Mouse (Mus musculus): ENCODE measurements at regions not wholly inside any gene's neighbourhood (a gene's known extent, or its start where the extent isn't known, plus 50 kb on each side); places are given as distances from the start of the nearest gene placed in this dataset.

DNA sequence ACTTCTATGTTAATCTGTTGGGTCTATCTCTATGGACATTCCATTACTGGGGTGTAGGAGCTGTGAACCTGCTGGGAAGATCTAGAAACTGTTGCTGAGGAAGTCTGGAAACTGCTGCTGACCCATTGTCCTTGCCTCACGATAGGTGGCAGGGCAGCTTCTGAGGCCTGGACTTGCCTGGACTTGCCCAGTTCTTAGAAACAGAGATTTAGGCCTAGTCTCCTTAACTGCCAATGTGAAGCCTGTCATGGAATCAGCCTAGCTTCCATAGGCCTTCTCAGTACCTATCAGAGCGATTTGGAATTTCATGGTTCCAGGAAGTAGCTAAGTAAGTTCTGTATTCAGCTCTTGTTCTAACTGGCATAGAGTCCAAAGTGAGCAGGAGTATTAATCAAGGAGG, 151.9 kb upstream of the Tgfbr2 start:
- DNase-seq (ENCODE audit: low read depth): no peak
- TF ChIP-seq POLR2A (IDR thresholded peaks at IDR 0.05; ENCODE audit: borderline replicate concordance, extremely low read depth, insufficient read depth, insufficient read length, poor library complexity, severe bottlenecking): no peak
- TF ChIP-seq CTCF (IDR thresholded peaks at IDR 0.05; ENCODE audit: borderline replicate concordance, extremely low read depth, insufficient read depth, insufficient read length): no peak

DNA sequence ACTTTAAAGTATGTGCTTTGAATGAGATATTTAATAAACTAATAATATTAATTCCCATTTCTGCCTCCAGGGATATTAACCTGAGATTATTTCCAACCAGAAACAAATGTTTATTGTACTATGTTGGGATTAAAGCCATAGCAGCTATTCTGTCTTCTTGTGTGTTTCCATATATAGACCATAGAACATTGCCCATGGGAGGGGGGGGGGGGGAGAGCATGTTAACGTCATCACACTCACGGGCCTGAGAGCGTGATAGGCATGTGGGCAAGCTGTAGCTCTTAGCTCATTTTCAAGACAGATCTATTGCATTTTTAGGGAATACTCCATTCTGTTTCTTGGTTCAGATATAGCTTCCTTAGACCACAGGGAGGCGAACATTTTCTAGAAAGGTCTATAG, 149.8 kb upstream of the Tgfbr2 start:
- DNase-seq (ENCODE audit: low read depth): no peak

DNA sequence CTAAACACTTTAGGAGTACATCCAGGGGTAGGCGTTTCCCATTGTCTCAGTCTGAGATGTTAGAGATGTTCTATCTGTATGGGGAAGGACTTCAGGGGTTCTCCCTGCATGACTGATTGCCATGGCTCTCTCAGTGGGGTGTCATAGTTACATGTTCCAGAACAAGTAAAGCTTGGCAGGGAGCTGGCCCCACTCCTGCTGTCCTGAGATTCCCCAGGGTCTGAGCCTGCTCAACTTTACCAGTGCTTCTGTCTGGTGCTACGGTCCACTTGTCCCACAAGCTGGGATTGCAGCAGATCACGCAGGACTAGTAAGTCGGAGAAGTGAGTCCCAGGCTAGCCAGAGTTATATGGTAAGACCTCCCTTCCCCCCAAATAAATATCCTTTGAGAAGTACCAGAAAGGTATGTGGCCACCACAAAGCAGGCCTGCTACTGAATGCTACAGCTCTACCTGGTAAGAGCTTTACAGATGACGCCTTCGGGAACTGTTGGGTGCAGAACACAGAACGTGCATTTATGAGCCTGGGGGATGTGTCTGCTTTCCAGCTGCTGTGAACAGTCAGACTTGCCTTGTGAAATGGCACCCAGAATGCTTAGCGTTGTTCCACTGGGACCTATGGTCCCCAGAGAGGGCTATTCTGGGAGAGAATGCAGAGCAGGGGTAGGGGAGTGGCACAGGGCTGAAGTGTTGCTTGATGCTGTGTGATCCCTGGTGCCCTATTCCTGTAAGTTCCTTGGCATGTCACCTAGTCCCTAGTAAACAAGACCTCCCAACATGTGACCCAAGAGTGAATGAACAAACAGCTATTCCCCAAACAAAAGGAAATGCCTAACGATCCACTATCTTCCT, 148.9 kb upstream of the Tgfbr2 start:
- no peak for DNase-seq (ENCODE audit: low read depth)

More for the DNA sequence above, 149.8 kb upstream of the Tgfbr2 start:
- TF ChIP-seq POLR2A (IDR thresholded peaks at IDR 0.05; ENCODE audit: borderline replicate concordance, extremely low read depth, insufficient read depth, insufficient read length, poor library complexity, severe bottlenecking) (no peak), CTCF (IDR thresholded peaks at IDR 0.05; ENCODE audit: borderline replicate concordance, extremely low read depth, insufficient read depth, insufficient read length) (no peak)

GRCm38 (mm10) chr9:116321908-116322307, 146.7 kb upstream of the Tgfbr2 start:
- TF ChIP-seq CTCF (IDR thresholded peaks at IDR 0.05; ENCODE audit: borderline replicate concordance, extremely low read depth, insufficient read depth, insufficient read length) (no peak), POLR2A (IDR thresholded peaks at IDR 0.05; ENCODE audit: borderline replicate concordance, extremely low read depth, insufficient read depth, insufficient read length, poor library complexity, severe bottlenecking) (no peak)
- DNase-seq (ENCODE audit: low read depth): no peak

More for the DNA sequence above, 148.9 kb upstream of the Tgfbr2 start:
- no peak for TF ChIP-seq POLR2A (IDR thresholded peaks at IDR 0.05; ENCODE audit: borderline replicate concordance, extremely low read depth, insufficient read depth, insufficient read length, poor library complexity, severe bottlenecking)
- no peak for TF ChIP-seq CTCF (IDR thresholded peaks at IDR 0.05; ENCODE audit: borderline replicate concordance, extremely low read depth, insufficient read depth, insufficient read length)

- DNase-seq (ENCODE audit: low read depth): no peak
- TF ChIP-seq POLR2A (IDR thresholded peaks at IDR 0.05; ENCODE audit: borderline replicate concordance, extremely low read depth, insufficient read depth, insufficient read length, poor library complexity, severe bottlenecking) (no peak), CTCF (IDR thresholded peaks at IDR 0.05; ENCODE audit: borderline replicate concordance, extremely low read depth, insufficient read depth, insufficient read length) (no peak)
These were observed 144.3 kb upstream of the Tgfbr2 start for GRCm38 (mm10) chr9:116319421-116319820.

GRCm38 (mm10) chr9:116316582-116317095, 141.5 kb upstream of the Tgfbr2 start:
- DNase-seq (ENCODE audit: low read depth): no peak
- TF ChIP-seq CTCF (IDR thresholded peaks at IDR 0.05; ENCODE audit: borderline replicate concordance, extremely low read depth, insufficient read depth, insufficient read length) (no peak), POLR2A (IDR thresholded peaks at IDR 0.05; ENCODE audit: borderline replicate concordance, extremely low read depth, insufficient read depth, insufficient read length, poor library complexity, severe bottlenecking) (no peak)

DNA sequence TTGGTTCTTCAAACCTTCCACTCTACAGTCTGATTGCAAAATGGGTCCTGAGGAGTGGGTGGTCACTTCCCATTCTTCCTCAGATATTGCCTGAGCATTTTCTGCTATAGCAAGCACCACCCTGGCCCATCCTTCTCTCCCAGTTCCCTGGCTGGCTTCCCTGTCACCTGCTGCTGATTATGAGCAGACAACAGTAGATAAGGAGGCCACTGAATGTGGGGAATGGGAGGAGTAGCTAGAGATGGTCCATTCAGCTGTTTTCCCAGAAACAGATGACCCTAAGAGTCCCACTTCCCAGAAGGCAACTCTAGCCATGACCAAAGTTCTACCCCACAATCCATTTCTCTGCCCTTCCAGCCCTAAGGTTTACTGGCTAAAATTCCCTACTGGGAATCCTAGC, 139.6 kb upstream of the Tgfbr2 start:
- no peak for DNase-seq (ENCODE audit: low read depth)
- TF ChIP-seq POLR2A (IDR thresholded peaks at IDR 0.05; ENCODE audit: borderline replicate concordance, extremely low read depth, insufficient read depth, insufficient read length, poor library complexity, severe bottlenecking) (no peak), CTCF (IDR thresholded peaks at IDR 0.05; ENCODE audit: borderline replicate concordance, extremely low read depth, insufficient read depth, insufficient read length) (no peak)

- no peak for DNase-seq (ENCODE audit: low read depth)
- TF ChIP-seq POLR2A (IDR thresholded peaks at IDR 0.05; ENCODE audit: borderline replicate concordance, extremely low read depth, insufficient read depth, insufficient read length, poor library complexity, severe bottlenecking) (no peak), CTCF (IDR thresholded peaks at IDR 0.05; ENCODE audit: borderline replicate concordance, extremely low read depth, insufficient read depth, insufficient read length) (no peak)
These were observed 139.0 kb upstream of the Tgfbr2 start for GRCm38 (mm10) chr9:116313932-116314790.

GRCm38 (mm10) chr9:116311364-116311763, 136.2 kb upstream of the Tgfbr2 start:
- no peak for DNase-seq (ENCODE audit: low read depth)
- TF ChIP-seq POLR2A (IDR thresholded peaks at IDR 0.05; ENCODE audit: borderline replicate concordance, extremely low read depth, insufficient read depth, insufficient read length, poor library complexity, severe bottlenecking): no peak
- no peak for TF ChIP-seq CTCF (IDR thresholded peaks at IDR 0.05; ENCODE audit: borderline replicate concordance, extremely low read depth, insufficient read depth, insufficient read length)

GRCm38 (mm10) chr9:116301602-116302001, 126.4 kb upstream of the Tgfbr2 start:
- no peak for DNase-seq (ENCODE audit: low read depth)
- no peak for TF ChIP-seq CTCF (IDR thresholded peaks at IDR 0.05; ENCODE audit: borderline replicate concordance, extremely low read depth, insufficient read depth, insufficient read length)
- no peak for TF ChIP-seq POLR2A (IDR thresholded peaks at IDR 0.05; ENCODE audit: borderline replicate concordance, extremely low read depth, insufficient read depth, insufficient read length, poor library complexity, severe bottlenecking)

- peak; percentile 57 for DNase-seq (ENCODE audit: low read depth)
- TF ChIP-seq POLR2A (IDR thresholded peaks at IDR 0.05; ENCODE audit: borderline replicate concordance, extremely low read depth, insufficient read depth, insufficient read length, poor library complexity, severe bottlenecking): no peak
- TF ChIP-seq CTCF (IDR thresholded peaks at IDR 0.05; ENCODE audit: borderline replicate concordance, extremely low read depth, insufficient read depth, insufficient read length): no peak
These were observed 123.6 kb upstream of the Tgfbr2 start for GRCm38 (mm10) chr9:116298791-116299190.

Data from brain, embryonic 14.5 days (tissue).